Mouse (Mus musculus): ENCODE data around the gene Gm21992. TPM values are rescaled to one million over a fixed set of nuclear protein-coding genes. Genes with fewer than 3 reads are reported as not detected.

Gene Gm21992
- polyA plus RNA-seq (2021; fragmentation: Nextera tagmentation) = 6.4 and 9.5 TPM in 2 replicates
- long read RNA-seq, experiment 1, partial matches to known transcripts = 0 of 9 reads
- long read RNA-seq, experiment 1, other reads (novel, unspliced or antisense) = 9 of 9 reads
- long read RNA-seq, experiment 2, partial matches to known transcripts = 5 of 20 reads
- long read RNA-seq, experiment 2, other reads (novel, unspliced or antisense) = 14 of 20 reads

GRCm38 (mm10) chr19:4811063-4811908 lies at the start of gene Gm21992, which contains the start of gene Rbm14:
Gm21992 (minus strand) TSS chr19:4811612.
Rbm14 (minus strand) TSS chr19:4811634.

GRCm38 (mm10) chr19:4854552-4855469 lies 43.4 kb upstream of the Gm21992 start, which contains the start of gene Ctsf:
Ctsf (plus strand) TSS chr19:4855130.

GRCm38 (mm10) chr19:4839149-4839548 lies 27.7 kb upstream of the Gm21992 start, which contains the start of the genes Ccs and Ccdc87:
Ccs (minus strand) TSS chr19:4839332.
Ccdc87 (plus strand) TSS chr19:4839366.

GRCm38 (mm10) chr19:4793831-4794422 lies 17.5 kb downstream of the Gm21992 start, which contains the start of gene Rbm4:
Rbm4 (minus strand) TSS chr19:4793901.

GRCm38 (mm10) chr19:4756193-4756911 lies 55.1 kb downstream of the Gm21992 start, which contains the start of gene Rbm4b:
Rbm4b (plus strand) TSS chr19:4756497.

GRCm38 (mm10) chr19:4711098-4711600 lies 100.3 kb downstream of the Gm21992 start, which contains the start of gene Sptbn2:
Sptbn2 (plus strand) TSS chr19:4711167.

GRCm38 (mm10) chr19:4698205-4698677 lies 113.2 kb downstream of the Gm21992 start, which contains the start of gene Gm960:
Gm960 (minus strand) TSS chr19:4698668.

Other genes with a start within 250 kb of the Gm21992 start
- gene Lrfn4, start 195.9 kb downstream of the Gm21992 start, polyA plus RNA-seq (2021; fragmentation: Nextera tagmentation) = 1.8 and 2.0 TPM in 2 replicates
- gene Rce1, start 186.0 kb downstream of the Gm21992 start, polyA plus RNA-seq (2021; fragmentation: Nextera tagmentation) = 38.5 and 45.4 TPM in 2 replicates
- gene Gm960, start 112.9 kb downstream of the Gm21992 start, polyA plus RNA-seq (2021; fragmentation: Nextera tagmentation) = 2.7 and 3.9 TPM in 2 replicates
- 53.6 and 65.0 TPM in 2 replicates for gene Sptbn2, start 100.4 kb downstream of the Gm21992 start, polyA plus RNA-seq (2021; fragmentation: Nextera tagmentation)
- gene Rbm4b, start 55.1 kb downstream of the Gm21992 start, polyA plus RNA-seq (2021; fragmentation: Nextera tagmentation) = 25.3 and 27.5 TPM in 2 replicates
- 25.9 and 31.1 TPM in 2 replicates for gene Rbm4, start 17.7 kb downstream of the Gm21992 start, polyA plus RNA-seq (2021; fragmentation: Nextera tagmentation)
- gene Rbm14, start within 50 bp of the Gm21992 start, polyA plus RNA-seq (2021; fragmentation: Nextera tagmentation) = 8.9 and 10.8 TPM in 2 replicates
- gene Ccs, start 27.7 kb upstream of the Gm21992 start, polyA plus RNA-seq (2021; fragmentation: Nextera tagmentation) = 41.3 and 45.9 TPM in 2 replicates
- gene Ccdc87, start 27.8 kb upstream of the Gm21992 start, polyA plus RNA-seq (2021; fragmentation: Nextera tagmentation) = 1.6 and 1.7 TPM in 2 replicates
- gene Ctsf, start 43.5 kb upstream of the Gm21992 start, polyA plus RNA-seq (2021; fragmentation: Nextera tagmentation) = 112 TPM in 2 replicates
- gene Actn3, start 66.3 kb upstream of the Gm21992 start, polyA plus RNA-seq (2021; fragmentation: Nextera tagmentation) = 0.69 and 1.2 TPM in 2 replicates
- gene Zdhhc24, start 67.1 kb upstream of the Gm21992 start, polyA plus RNA-seq (2021; fragmentation: Nextera tagmentation) = 9.4 and 11.3 TPM in 2 replicates
- gene Bbs1, start 95.0 kb upstream of the Gm21992 start, polyA plus RNA-seq (2021; fragmentation: Nextera tagmentation) = 10.9 and 14.6 TPM in 2 replicates
- gene Dpp3, start 116.7 kb upstream of the Gm21992 start, polyA plus RNA-seq (2021; fragmentation: Nextera tagmentation) = 20.4 and 22.2 TPM in 2 replicates
- 7.8 and 8.6 TPM in 2 replicates for gene Peli3, start 131.5 kb upstream of the Gm21992 start, polyA plus RNA-seq (2021; fragmentation: Nextera tagmentation)
- gene Mrpl11, start 150.5 kb upstream of the Gm21992 start, polyA plus RNA-seq (2021; fragmentation: Nextera tagmentation) = 144 and 145 TPM in 2 replicates
- gene Npas4, start 178.7 kb upstream of the Gm21992 start, polyA plus RNA-seq (2021; fragmentation: Nextera tagmentation) = 5.2 and 8.9 TPM in 2 replicates
- 8.2 and 8.5 TPM in 2 replicates for gene Slc29a2, start 212.2 kb upstream of the Gm21992 start, polyA plus RNA-seq (2021; fragmentation: Nextera tagmentation)
- 149 and 162 TPM in 2 replicates for gene B4gat1, start 227.2 kb upstream of the Gm21992 start, polyA plus RNA-seq (2021; fragmentation: Nextera tagmentation)
- 2.2 and 2.6 TPM in 2 replicates for gene AC124502.3, start 227.3 kb upstream of the Gm21992 start, polyA plus RNA-seq (2021; fragmentation: Nextera tagmentation)
- gene Brms1, start 229.7 kb upstream of the Gm21992 start, polyA plus RNA-seq (2021; fragmentation: Nextera tagmentation) = 27.0 and 31.7 TPM in 2 replicates
- 21.3 TPM in 2 replicates for gene Rin1, start 238.9 kb upstream of the Gm21992 start, polyA plus RNA-seq (2021; fragmentation: Nextera tagmentation)